Mouse (Mus musculus) frontal cortex, postnatal 36 days (tissue): ENCODE results near the gene 2810006K23Rik.
"Not testable (repeated sequence)": the region's sequence is repeated elsewhere in the genome, so short reads cannot be mapped to it uniquely, and the experiment has no call there.

Experiments used
- DNase-seq, 2 experiments: peaks; one replicate each; pipeline ENCODE4 v3.0.0; 2022; ENCODE audit warnings: low spot score in 2 of 2

The 2810006K23Rik gene

GRCm38 (mm10) chr5:124342897-124343296, 15.0 kb downstream of the 2810006K23Rik start:
- no peak for DNase-seq

GRCm38 (mm10) chr5:124349196-124349595, 21.3 kb downstream of the 2810006K23Rik start:
- DNase-seq: no peak

- DNase-seq: no peak
Observed at GRCm38 (mm10) chr5:124350350-124350749, 22.5 kb downstream of the 2810006K23Rik start.

- peak; percentile 71 to 79 for DNase-seq
Observed at GRCm38 (mm10) chr5:124351111-124351560, 23.2 kb downstream of the 2810006K23Rik start.

- DNase-seq: no peak
Observed at GRCm38 (mm10) chr5:124351604-124352003, 23.7 kb downstream of the 2810006K23Rik start.

- peak; percentile 65 to 74 for DNase-seq
Observed at GRCm38 (mm10) chr5:124352141-124352920, 24.4 kb downstream of the 2810006K23Rik start.

GRCm38 (mm10) chr5:124353011-124353725, 25.3 kb downstream of the 2810006K23Rik start:
- DNase-seq: no peak

- no peak for DNase-seq
Observed at GRCm38 (mm10) chr5:124353726-124354547, 26.0 kb downstream of the 2810006K23Rik start.

GRCm38 (mm10) chr5:124354574-124355424, 26.9 kb downstream of the 2810006K23Rik start:
- DNase-seq: peak in 1 of 2 experiments; percentile 40

- DNase-seq: no peak
Observed at GRCm38 (mm10) chr5:124355425-124355959, 27.6 kb downstream of the 2810006K23Rik start.

GRCm38 (mm10) chr5:124356695-124357094, 28.8 kb downstream of the 2810006K23Rik start:
- no peak for DNase-seq

- no peak for DNase-seq
Observed at GRCm38 (mm10) chr5:124359641-124360040, 31.8 kb downstream of the 2810006K23Rik start.

GRCm38 (mm10) chr5:124362982-124363381, 35.1 kb downstream of the 2810006K23Rik start, which contains the start of gene Cdk2ap1:
TSS of gene Cdk2ap1 (minus strand) at chr5:124363082.
- DNase-seq: not testable (repeated sequence)

GRCm38 (mm10) chr5:124364173-124364918, 36.5 kb downstream of the 2810006K23Rik start:
- DNase-seq: peak in 1 of 2 experiments; percentile 66

GRCm38 (mm10) chr5:124365754-124366153, 37.9 kb downstream of the 2810006K23Rik start:
- no peak for DNase-seq

- no peak for DNase-seq
Observed at GRCm38 (mm10) chr5:124366721-124367120, 38.8 kb downstream of the 2810006K23Rik start.

- DNase-seq: no peak
Observed at GRCm38 (mm10) chr5:124374298-124374697, 46.4 kb downstream of the 2810006K23Rik start.

GRCm38 (mm10) chr5:124376401-124376800, 48.5 kb downstream of the 2810006K23Rik start:
- DNase-seq: no peak

- DNase-seq: no peak
Observed at GRCm38 (mm10) chr5:124377149-124377548, 49.3 kb downstream of the 2810006K23Rik start.

- no peak for DNase-seq
Observed at GRCm38 (mm10) chr5:124380121-124380520, 52.2 kb downstream of the 2810006K23Rik start.
